Mouse (Mus musculus): ENCODE results near the gene Adamtsl1.

The Adamtsl1 gene

GRCm38 (mm10) chr4:86326638-86327037 lies 812.7 kb downstream of the Adamtsl1 start:
- no peak for DNase-seq

- DNase-seq: no peak
Measured at GRCm38 (mm10) chr4:86329481-86329880, 815.5 kb downstream of the Adamtsl1 start.

- peak in 1 of 2 experiments; percentile 45 for DNase-seq
Measured at GRCm38 (mm10) chr4:86335861-86336415, 822.0 kb downstream of the Adamtsl1 start.

- DNase-seq: peak; percentile 35 to 51
Measured at GRCm38 (mm10) chr4:86337216-86337765, 823.3 kb downstream of the Adamtsl1 start.

GRCm38 (mm10) chr4:86349341-86349740 lies 835.4 kb downstream of the Adamtsl1 start:
- no peak for DNase-seq

DNA sequence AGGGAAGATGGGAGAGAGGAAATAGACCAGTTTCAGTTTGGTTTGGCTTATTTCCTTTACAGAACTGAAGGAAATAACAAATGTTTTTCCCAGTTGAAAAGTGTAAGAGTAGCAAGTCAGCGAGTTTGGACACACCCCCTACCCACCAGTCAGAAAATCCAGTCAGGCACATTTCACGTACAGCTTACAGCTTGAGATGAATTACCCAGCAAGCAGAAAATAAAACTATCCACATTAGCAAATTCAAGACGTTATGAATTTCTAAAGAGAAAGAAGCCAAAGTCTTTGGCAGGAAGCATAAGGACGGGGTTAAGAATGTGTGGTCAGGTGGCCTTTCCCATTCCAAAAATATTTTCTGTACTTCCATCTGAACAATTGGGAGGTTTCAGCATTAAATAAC lies 838.1 kb downstream of the Adamtsl1 start:
- DNase-seq: no peak

DNA sequence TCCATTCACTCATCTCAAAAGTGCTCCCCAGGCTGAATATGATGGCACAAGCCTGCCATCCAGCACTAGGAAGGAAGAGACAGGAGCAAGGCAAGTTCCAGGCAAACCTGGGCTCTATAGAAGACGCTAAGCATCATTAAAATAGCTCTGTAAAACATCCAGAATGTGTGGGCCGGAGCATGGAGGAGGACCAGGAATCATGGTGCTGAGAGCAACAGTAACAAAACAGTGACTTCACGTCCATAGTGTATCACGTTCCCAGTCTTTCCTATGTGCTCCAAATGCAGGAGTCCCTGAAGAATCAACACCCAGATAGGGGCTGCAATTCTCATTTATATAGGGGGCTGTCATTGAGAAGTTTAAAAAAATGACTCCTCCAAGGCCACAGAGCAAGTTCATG lies 839.6 kb downstream of the Adamtsl1 start:
- no peak for DNase-seq

DNA sequence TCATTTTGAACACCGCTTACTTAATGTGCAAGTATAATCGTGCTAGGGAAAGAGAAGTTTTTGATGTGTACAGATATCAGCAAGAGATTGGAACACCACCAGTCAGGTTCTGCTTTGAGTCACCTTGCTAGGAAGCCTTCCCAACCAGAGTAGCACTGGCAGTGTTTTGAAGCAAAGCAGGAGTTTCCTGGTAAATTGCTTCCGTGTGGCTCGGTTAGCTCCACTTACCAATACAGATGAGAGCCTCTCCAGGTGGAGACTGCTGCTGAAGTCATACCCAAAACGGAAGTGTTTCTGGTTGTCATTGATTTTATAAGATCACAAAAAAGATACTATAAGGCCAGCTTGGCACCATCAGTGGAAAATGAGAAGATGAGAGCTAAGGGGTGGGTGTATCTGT lies 845.4 kb downstream of the Adamtsl1 start:
- DNase-seq: no peak

GRCm38 (mm10) chr4:86369055-86369454 lies 855.1 kb downstream of the Adamtsl1 start:
- DNase-seq: no peak

DNA sequence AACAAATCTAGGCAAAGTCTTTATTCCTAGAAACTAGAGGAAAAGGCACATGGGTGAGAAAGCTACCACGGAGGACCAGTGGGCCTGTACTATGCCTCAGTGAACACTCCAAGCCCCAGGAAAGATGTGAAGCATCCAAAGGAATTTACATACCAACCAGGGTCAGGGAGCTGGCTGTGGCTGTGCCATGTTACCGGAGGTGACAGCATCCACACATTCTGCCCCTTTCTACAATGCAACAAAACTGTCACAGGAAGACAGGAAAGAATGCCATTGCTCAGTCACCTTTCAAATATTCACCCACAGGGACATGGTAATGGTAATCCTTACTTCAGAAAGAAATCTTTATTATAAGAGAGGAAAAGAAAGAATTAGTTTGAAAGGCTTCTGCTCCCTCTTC lies 859.2 kb downstream of the Adamtsl1 start:
- DNase-seq: no peak

DNA sequence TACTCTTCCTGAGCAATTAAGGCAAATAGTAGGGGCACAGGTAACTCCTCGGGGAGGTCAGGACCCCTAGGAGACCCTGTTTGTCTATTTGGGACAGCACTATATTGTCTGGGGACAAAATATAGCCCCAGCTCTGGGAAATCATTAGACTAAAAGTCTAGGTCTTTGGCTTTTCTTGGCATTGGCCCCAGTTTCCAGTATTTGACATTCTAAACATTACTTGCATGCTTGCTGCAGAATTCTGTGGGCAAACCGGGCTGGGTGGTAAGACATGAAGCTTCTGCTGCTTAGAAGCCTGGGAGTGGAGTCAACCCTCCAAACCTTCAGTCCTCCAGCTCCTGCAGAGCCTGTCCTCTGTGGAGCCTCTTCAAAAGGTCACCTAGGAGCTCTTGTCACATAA lies 869.2 kb downstream of the Adamtsl1 start:
- DNase-seq: no peak

DNA sequence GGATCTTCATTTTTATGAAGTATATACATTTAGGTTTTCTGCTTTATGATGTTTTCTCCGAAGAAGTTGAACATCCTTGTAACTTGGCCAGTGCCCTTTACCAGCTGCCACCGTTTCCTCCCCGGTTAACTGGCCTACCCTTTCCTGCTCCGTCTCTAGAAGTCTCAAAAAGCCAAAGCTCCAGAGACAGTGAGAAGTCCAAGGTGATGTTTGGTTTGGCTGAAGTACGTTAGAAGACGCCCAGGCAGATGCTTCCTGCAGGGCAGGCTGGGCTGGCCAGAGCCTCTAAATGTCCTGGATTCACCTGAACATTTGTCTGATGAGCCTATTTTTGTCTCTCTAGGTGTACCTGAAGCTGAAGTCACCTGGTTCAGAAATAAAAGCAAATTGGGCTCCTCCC lies 871.1 kb downstream of the Adamtsl1 start:
- DNase-seq: no peak

DNA sequence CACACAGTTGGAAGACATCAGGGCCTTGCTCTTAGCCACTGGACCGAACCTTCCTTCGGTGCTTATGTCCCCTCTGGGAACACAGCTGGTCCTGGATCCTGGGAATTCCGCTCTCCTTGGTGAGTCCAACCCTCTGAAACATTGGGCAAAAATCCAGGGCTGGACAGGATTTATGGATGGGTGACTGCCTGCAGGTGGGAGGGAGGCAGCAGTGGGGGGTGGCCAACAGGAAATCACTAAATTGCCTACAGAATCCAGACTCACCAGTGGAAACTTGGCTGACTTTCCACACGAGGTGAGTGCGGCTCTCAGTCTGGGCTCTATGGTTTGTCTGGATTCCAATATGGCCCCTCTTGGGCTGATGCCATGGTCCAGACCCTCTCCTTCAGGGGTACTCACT lies 874.5 kb downstream of the Adamtsl1 start:
- peak; percentile 57 to 66 for DNase-seq

DNA sequence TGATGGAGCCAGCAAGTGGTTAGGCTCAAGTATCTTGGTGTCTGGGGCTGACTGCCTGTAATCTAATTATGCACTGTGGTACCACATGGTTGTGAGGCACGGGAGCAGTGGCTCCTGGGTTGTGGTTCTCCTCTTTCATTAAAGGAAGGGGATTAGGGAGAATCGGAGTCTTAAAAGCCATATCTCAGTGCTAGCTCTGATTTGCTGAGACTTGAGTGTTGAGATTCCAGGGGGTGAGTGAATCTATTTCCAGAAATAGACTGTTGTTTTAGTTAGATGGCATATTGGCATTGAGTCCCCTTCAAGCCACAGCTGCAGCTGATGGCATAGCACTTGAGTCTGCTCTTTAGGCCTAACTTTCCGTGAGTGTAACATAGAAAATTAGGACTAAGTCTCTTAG lies 877.2 kb downstream of the Adamtsl1 start:
- DNase-seq: no peak

- no peak for DNase-seq
Measured at GRCm38 (mm10) chr4:86395636-86396035, 881.7 kb downstream of the Adamtsl1 start.

- DNase-seq: peak in 1 of 2 experiments; percentile 33
Measured at GRCm38 (mm10) chr4:86396672-86397288, 882.8 kb downstream of the Adamtsl1 start.

- DNase-seq: peak in 1 of 2 experiments; percentile 31
Measured at GRCm38 (mm10) chr4:86397470-86397869, 883.5 kb downstream of the Adamtsl1 start.

- no peak for DNase-seq
Measured at GRCm38 (mm10) chr4:86401116-86401515, 887.1 kb downstream of the Adamtsl1 start.

GRCm38 (mm10) chr4:86406501-86407199 lies 892.7 kb downstream of the Adamtsl1 start:
- peak; percentile 70 to 80 for DNase-seq

DNA sequence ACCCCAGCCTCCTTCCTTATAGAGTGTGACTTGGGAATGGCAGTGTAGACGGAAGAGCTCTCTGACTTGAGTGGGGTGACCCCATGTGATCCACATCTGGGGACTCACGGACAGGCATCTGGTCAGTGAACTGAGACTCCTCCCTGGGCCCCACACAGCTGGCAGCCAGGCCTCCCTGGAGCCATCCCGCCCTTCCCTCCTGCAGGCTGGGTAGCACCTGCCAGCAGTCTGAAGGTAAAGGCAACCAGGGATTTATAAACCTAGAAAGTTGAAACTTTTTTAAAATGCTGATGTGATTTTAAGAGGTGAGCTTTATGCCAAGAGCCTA lies 893.2 kb downstream of the Adamtsl1 start:
- no peak for DNase-seq

DNA sequence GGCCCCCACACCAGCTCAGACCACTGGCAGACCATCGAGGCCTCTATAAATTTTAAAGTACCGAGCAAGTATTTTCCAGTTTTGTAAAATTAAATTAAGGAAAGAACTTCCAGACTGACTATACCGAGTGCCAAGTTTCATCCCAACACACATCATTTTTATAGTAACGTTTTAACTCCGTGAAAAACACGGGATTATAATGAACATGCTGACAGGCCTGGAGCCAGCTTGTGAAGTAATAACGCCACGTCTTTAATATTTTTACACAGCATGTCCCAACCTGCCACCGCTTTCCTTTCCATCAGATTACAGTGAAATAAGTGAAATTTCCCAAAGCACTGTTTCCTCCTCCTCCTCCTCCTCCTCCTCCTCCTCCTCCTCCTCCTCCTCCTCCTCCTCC lies 894.4 kb downstream of the Adamtsl1 start:
- DNase-seq: peak; percentile 26 to 40

DNA sequence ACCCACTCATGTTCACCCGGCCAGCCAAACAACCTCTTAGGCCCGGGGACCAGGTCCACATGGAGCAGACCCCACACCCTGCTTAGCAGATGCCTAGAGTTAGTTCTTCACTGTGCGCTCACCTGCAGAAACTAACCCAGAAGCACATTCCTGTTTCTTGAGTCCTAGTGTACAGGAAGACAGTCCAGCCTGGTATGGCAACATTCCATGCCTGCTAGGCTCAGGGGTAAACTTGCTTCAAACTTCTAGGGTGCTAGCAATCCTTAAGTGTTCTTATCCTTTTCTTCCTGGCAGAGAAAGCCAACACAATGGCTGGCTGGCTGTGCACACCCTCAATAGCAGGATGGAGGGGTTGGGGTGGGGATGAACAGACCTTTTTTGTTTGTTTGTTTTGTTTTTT lies 897.0 kb downstream of the Adamtsl1 start:
- no peak for DNase-seq

- DNase-seq: no peak
Measured at GRCm38 (mm10) chr4:86413388-86413787, 899.4 kb downstream of the Adamtsl1 start.

GRCm38 (mm10) chr4:86416401-86417025 lies 902.5 kb downstream of the Adamtsl1 start:
- no peak for DNase-seq
